Mouse (Mus musculus) urinary bladder, postnatal 4 days (tissue): ENCODE measurements around the gene Lef1.

Source experiments
- DNase-seq, 2 experiments: peaks; one replicate each; pipeline ENCODE4 v3.0.0; 2021 to 2022; ENCODE audit warnings: low spot score in 2 of 2

The Lef1 gene

DNA sequence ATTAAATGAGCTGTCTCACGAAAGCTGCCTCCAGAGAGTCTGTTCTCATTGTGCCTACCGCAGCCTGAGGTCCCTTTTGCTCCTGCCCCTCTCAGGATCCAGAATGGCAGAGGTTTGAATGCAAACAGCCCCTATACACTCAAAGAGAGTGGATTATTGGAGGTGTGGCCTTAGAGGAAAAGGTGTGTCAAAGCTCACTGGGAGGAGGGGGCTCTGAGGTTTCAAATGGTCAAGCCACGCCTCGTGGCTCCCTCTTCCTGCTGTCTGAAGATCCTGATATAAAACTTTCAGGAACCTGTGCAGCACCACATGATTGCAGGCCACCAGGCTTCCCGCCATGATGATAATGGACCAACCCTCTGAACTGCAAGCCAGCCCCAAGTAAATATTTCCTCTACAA lies 137.6 kb downstream of the Lef1 start:
- DNase-seq = no peak

GRCm38 (mm10) chr3:131248444-131248843 lies 138.2 kb downstream of the Lef1 start:
- no peak for DNase-seq

DNA sequence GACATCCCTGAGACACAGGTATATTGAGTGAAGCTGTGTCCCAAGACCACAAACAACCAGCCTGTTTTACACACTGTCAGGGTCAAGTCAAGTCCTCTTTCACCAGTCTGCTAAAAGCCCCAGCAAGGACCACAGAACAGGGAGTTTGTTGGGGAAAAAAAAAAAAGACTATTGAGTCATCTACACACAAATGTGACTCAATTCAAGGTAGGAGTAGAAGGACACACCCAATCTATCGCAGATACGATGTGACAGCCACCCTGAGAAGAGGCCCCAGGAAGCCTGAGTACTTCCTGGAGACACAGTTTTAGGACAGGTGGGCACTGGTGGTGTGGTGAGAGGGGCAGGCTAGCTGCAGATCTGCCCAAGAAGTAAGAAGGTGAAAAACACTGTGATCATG lies 140.0 kb downstream of the Lef1 start:
- no peak for DNase-seq

- DNase-seq = no peak
Observed at GRCm38 (mm10) chr3:131250978-131251377, 140.7 kb downstream of the Lef1 start.

DNA sequence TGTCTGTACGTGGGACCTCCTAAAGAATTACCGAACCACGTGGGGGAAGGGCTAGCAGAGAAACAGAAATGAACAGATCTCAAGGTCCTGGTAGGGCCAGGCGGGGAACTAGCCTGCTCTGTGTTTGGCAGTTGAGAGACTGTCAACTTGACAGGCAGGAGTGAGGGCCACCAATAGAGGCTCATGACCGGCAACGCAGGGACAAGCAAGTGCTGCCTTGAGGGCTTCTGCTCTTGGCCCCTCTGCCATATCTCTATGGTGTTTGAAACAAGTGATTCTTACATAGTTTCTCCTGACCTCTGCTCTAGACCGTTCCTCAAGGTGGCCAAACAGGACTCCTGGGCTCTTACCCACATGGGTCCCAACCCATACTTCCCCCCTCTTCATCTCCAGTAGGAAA lies 141.3 kb downstream of the Lef1 start:
- DNase-seq = no peak

- DNase-seq = no peak
Observed at GRCm38 (mm10) chr3:131254991-131255390, 144.7 kb downstream of the Lef1 start.

GRCm38 (mm10) chr3:131255399-131255981 lies 145.2 kb downstream of the Lef1 start:
- DNase-seq = no peak

DNA sequence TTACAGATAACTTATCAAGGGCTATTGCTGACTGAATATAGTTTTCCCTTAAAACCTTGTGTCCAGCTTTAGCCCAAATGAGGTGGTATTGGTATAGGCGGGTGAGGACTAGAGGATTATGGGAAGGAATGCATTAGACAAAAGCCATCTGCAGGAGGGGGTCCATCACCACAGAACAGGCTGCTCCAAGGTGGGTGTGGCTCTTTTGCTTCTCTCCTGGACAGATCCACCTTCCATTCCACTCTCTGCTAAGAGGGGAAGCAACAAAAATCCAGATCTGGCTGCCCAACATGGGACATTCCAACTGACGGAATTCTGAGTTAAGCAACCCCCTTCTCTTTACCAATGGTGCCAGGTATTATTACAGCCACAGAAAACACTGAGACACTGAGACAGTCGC lies 148.7 kb downstream of the Lef1 start:
- no peak for DNase-seq

- no peak for DNase-seq
Observed at GRCm38 (mm10) chr3:131259392-131259965, 149.2 kb downstream of the Lef1 start.

DNA sequence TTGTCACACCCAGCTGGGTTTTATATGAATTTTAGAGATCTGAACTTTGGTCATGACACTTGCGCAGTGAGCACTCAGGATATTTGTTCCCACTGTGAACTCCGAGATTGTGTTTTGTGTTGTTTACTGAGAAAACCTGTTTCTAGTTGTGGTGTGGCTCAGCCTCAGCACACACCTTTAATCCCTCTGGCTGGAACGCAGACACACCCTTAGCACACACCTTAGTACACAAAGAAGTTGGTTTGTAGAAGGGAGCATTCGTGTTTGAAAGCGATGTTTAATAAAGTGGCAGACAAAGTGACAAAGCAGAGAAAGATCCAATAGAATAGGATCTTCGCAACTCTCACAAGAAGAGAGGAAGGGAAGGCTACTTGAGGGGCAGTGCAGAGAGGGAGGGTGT lies 150.1 kb downstream of the Lef1 start:
- no peak for DNase-seq

GRCm38 (mm10) chr3:131263766-131264486 lies 153.7 kb downstream of the Lef1 start:
- no peak for DNase-seq

DNA sequence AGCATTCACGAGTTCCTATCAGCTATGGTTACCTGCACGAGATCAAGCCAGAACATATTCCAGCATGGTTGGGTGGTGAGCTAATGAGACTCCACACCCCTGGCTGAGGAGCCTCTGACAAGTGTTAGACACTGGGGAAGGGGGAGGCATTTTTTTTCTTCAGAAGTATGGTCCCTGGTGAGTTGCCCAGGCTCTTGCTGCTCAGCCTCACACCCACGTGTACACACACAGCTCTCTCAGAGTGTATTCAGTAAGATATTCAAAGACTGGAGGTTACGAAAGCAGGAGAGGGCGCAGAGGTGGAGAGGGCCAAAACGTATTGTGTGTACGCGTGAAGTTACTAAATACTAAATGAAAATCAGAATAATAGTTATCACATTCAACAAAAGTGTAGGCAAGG lies 155.2 kb downstream of the Lef1 start:
- no peak for DNase-seq

GRCm38 (mm10) chr3:131266366-131267050 lies 156.2 kb downstream of the Lef1 start:
- DNase-seq = no peak

- no peak for DNase-seq
Observed at GRCm38 (mm10) chr3:131270381-131270780, 160.1 kb downstream of the Lef1 start.

DNA sequence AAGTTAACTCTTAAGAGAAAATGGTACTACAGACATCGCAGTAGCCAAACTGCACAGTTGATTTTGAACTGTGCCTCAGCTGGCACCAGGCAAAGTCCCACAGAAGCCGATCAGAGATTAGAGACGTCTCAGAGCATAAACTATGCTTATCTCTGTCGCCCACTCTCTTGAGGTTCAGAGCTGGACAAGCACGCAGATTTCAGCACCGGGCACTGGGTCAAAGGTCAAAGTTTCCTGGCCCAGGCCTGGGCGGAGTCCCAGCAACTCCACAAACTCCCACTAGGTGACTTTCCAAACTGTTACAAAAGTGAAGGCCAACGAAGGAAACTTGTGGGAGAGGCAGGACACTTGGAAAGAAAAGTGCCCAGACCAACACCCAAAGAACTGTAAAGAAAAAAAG lies 160.9 kb downstream of the Lef1 start:
- peak; percentile 49 to 73 for DNase-seq

GRCm38 (mm10) chr3:131271559-131272373 lies 161.5 kb downstream of the Lef1 start, which contains the start of gene Hadh:
Hadh (minus strand) TSS chr3:131272101.
- peak; percentile 84 for DNase-seq

GRCm38 (mm10) chr3:131272374-131273100 lies 162.3 kb downstream of the Lef1 start:
- DNase-seq = no peak
